Mouse (Mus musculus) stomach, postnatal 0 days (tissue): ENCODE data around the gene Gda. TPM values are rescaled to one million over a fixed set of nuclear protein-coding genes. Genes with fewer than 3 reads are reported as not detected.

ENCODE experiments used
- ATAC-seq: fragments of 200-750 bp; cut with Nextera tagmentation; 2 replicates; pipeline ENCODE4 v1.8.0; 2017; ENCODE audit not compliant: low FRiP score, low TSS enrichment
- DNase-seq: peaks from one replicate; pipeline ENCODE4 v3.0.0-alpha.2; 2016; ENCODE audit warnings: low spot score
- H3K27ac ChIP-seq: fragments of 300-500 bp; sonication (generic); replicated peaks from 2 replicates; pipeline ENCODE4 v1.5.1; 2014; ENCODE audit warnings: mild to moderate bottlenecking, control low read depth
- H3K27me3 ChIP-seq: fragments of 300-500 bp; sonication (generic); 2 replicates; pipeline ENCODE4 v1.6.1; 2014; ENCODE audit warnings: low read length; ENCODE audit not compliant: control insufficient read depth, insufficient read depth
- H3K36me3 ChIP-seq: fragments of 300-500 bp; sonication (generic); 2 replicates; pipeline ENCODE4 v1.6.1; 2014; ENCODE audit warnings: low read length, mixed read lengths; ENCODE audit not compliant: control insufficient read depth, insufficient read depth
- H3K4me1 ChIP-seq: fragments of 300-500 bp; sonication (generic); replicated peaks from 2 replicates; pipeline ENCODE4 v1.6.1; 2014; ENCODE audit warnings: antibody characterized with exemption; ENCODE audit not compliant: control insufficient read depth, insufficient read depth
- H3K4me2 ChIP-seq: fragments of 300-500 bp; sonication (generic); replicated peaks from 2 replicates; pipeline ENCODE4 v1.6.1; 2014; ENCODE audit warnings: low read depth, mild to moderate bottlenecking, control low read depth, moderate library complexity
- H3K4me3 ChIP-seq: fragments of 300-500 bp; sonication (generic); 2 replicates; pipeline ENCODE4 v1.5.1; 2014; ENCODE audit warnings: low read depth, low read length, control low read depth
- H3K9ac ChIP-seq: fragments of 300-500 bp; sonication (generic); 2 replicates; pipeline ENCODE4 v1.6.1; 2014; ENCODE audit warnings: mild to moderate bottlenecking, low read length, control low read depth, mixed read lengths
- H3K9me3 ChIP-seq: fragments of 300-500 bp; sonication (generic); 2 replicates; pipeline ENCODE4 v1.6.1; 2016; ENCODE audit warnings: low read length; ENCODE audit not compliant: control insufficient read depth
- CTCF ChIP-seq: IDR thresholded peaks from 2 replicates; pipeline ENCODE4 v1.5.1; 2016; ENCODE audit warnings: antibody characterized with exemption, low read depth, mild to moderate bottlenecking, moderate library complexity
- EP300 ChIP-seq: optimal IDR thresholded peaks from 2 replicates; pipeline ENCODE3; 2016; ENCODE audit warnings: antibody characterized with exemption
- WGBS: fragments of 180-500 bp; shearing (Covaris S2); extraction: QIAGEN DNeasy Blood & Tissue Kit; methylation state at CpG from one replicate; pipeline ENCODE4 v1.1.7; 2014; 5-methylcytosine and 5-hydroxymethylcytosine counted together
- polyA plus RNA-seq: library from polyadenylated mRNA; unstranded; fragments of >200 nt; fragmentation: Nextera tagmentation; extraction: Ambion mirVana; gene quantifications from 2 replicates; pipeline ENCODE4 v1.2.1, GENCODE M21; 2015

Gda gene
- polyA plus RNA-seq, 1 experiment from 2014 or later: 0.22 TPM

GRCm38 (mm10) chr19:21370782-21371181 is 102.5 kb downstream of the Gda start:
- Histone ChIP-seq H3K27me3 (no peaks in the 10 kb centered on the region), H3K9me3 (no peaks in the 10 kb centered on the region), H3K4me2 (no peak overlapping the region), H3K27ac (no peak overlapping the region), H3K4me1 (no peaks in the 10 kb centered on the region), H3K4me3 (no peak overlapping the region), H3K9ac (no peak overlapping the region), H3K36me3 (no peaks in the 10 kb centered on the region)
- DNase-seq (no peak), ATAC-seq (no peak)
- TF ChIP-seq CTCF (no peak), EP300 (no peak)
- WGBS: 90% methylated on average over 8 of the region's 8 CpGs

- H3K9ac ChIP-seq: no peak overlapping the region
- DNase-seq: no peak
- TF ChIP-seq EP300 (no peak), CTCF (no peak)
- ATAC-seq: no peak
- H3K9me3 ChIP-seq: no peaks in the 10 kb centered on the region
- H3K27me3 ChIP-seq: no peaks in the 10 kb centered on the region
- H3K36me3 ChIP-seq: no peaks in the 10 kb centered on the region
- no peaks in the 10 kb centered on the region for H3K4me1 ChIP-seq
- H3K4me3 ChIP-seq: no peak overlapping the region
- H3K27ac ChIP-seq: no peak overlapping the region
- no peak overlapping the region for H3K4me2 ChIP-seq
- 87% methylated on average over 6 of the region's 6 CpGs for WGBS
Observed at GRCm38 (mm10) chr19:21369175-21369574, 104.1 kb downstream of the Gda start.

- Histone ChIP-seq H3K9me3 (no peaks in the 10 kb centered on the region), H3K36me3 (no peaks in the 10 kb centered on the region), H3K27me3 (no peaks in the 10 kb centered on the region), H3K4me1 (no peaks in the 10 kb centered on the region), H3K9ac (no peak overlapping the region), H3K4me2 (no peak overlapping the region), H3K27ac (no peak overlapping the region), H3K4me3 (no peak overlapping the region)
- no peak for DNase-seq
- WGBS: 76% methylated on average over 4 of the region's 4 CpGs
- no peak for ATAC-seq
- no peak for TF ChIP-seq EP300
- TF ChIP-seq CTCF: no peak
Observed at GRCm38 (mm10) chr19:21368595-21368994, 104.7 kb downstream of the Gda start.

GRCm38 (mm10) chr19:21357792-21358191 is 115.5 kb downstream of the Gda start:
- ATAC-seq (no peak), DNase-seq (no peak)
- no peaks in the 10 kb centered on the region for H3K27me3 ChIP-seq
- WGBS: 86% methylated on average over 6 of the region's 6 CpGs
- no peaks in the 10 kb centered on the region for H3K9me3 ChIP-seq
- H3K4me2 ChIP-seq: no peak overlapping the region
- no peak overlapping the region for H3K9ac ChIP-seq
- H3K4me1 ChIP-seq: no peaks in the 10 kb centered on the region
- no peaks in the 10 kb centered on the region for H3K36me3 ChIP-seq
- no peak for TF ChIP-seq EP300
- no peak for TF ChIP-seq CTCF
- no peak overlapping the region for H3K4me3 ChIP-seq
- no peak overlapping the region for H3K27ac ChIP-seq

- H3K9ac ChIP-seq: no peak overlapping the region
Observed at GRCm38 (mm10) chr19:21349634-21350033, 123.6 kb downstream of the Gda start.

GRCm38 (mm10) chr19:21346646-21347045 is 126.6 kb downstream of the Gda start:
- Histone ChIP-seq H3K27me3 (no peaks in the 10 kb centered on the region), H3K36me3 (no peaks in the 10 kb centered on the region)
- no peak for ATAC-seq

More at GRCm38 (mm10) chr19:21349634-21350033, 123.6 kb downstream of the Gda start:
- no peak for TF ChIP-seq EP300
- no peak for TF ChIP-seq CTCF
- WGBS: 72% methylated on average over 6 of the region's 6 CpGs
- DNase-seq (no peak), ATAC-seq (no peak)
- H3K36me3 ChIP-seq: no peaks in the 10 kb centered on the region
- no peak overlapping the region for H3K4me2 ChIP-seq
- no peak overlapping the region for H3K4me3 ChIP-seq
- no peak overlapping the region for H3K27ac ChIP-seq
- no peaks in the 10 kb centered on the region for H3K4me1 ChIP-seq
- no peaks in the 10 kb centered on the region for H3K9me3 ChIP-seq
- H3K27me3 ChIP-seq: no peaks in the 10 kb centered on the region

More at GRCm38 (mm10) chr19:21346646-21347045, 126.6 kb downstream of the Gda start:
- TF ChIP-seq EP300 (no peak), CTCF (no peak)
- H3K4me1 ChIP-seq: no peaks in the 10 kb centered on the region
- H3K4me3 ChIP-seq: no peak overlapping the region
- no peak overlapping the region for H3K9ac ChIP-seq
- H3K4me2 ChIP-seq: no peak overlapping the region
- DNase-seq: no peak
- no peaks in the 10 kb centered on the region for H3K9me3 ChIP-seq
- WGBS: 91% methylated on average over 6 of the region's 6 CpGs
- no peak overlapping the region for H3K27ac ChIP-seq

Other genes with a start within 250 kb of the Gda start
- 82.5 and 93.5 TPM in 2 replicates for gene Zfand5, start 201.2 kb downstream of the Gda start, polyA plus RNA-seq
- gene 1110059E24Rik, start 179.5 kb upstream of the Gda start, polyA plus RNA-seq: 31.4 and 33.4 TPM in 2 replicates
- 19.3 and 22.6 TPM in 2 replicates for gene Abhd17b, start 179.7 kb upstream of the Gda start, polyA plus RNA-seq